2 mouse cellular contexts compared by ENCODE assay signal in genomic region chr17:33898193-33898592, GRCm38 (mm10). TPM values are rescaled to one million over a fixed set of nuclear protein-coding genes. Genes with fewer than 3 reads are reported as not detected.
"Had no signal": no experiment of that assay in that cellular context is flagged by ENCODE, and none has a peak within 500 bp of the region (broad histone marks: within the 10 kb centered on the region; RNA-seq: fewer than 3 reads in every experiment).

No protein-coding gene starts in this region.

RNA-seq across cellular contexts. Expression of gene Platr17, which starts 6.7 kb away (rescaled TPM):
- polyA plus RNA-seq: macrophage; neural tube, embryonic 12.5 days had no signal
